Mouse (Mus musculus): ENCODE data around the gene Rere.
"Not testable (repeated sequence)": the region's sequence is repeated elsewhere in the genome, so short reads cannot be mapped to it uniquely, and the experiment has no call there.

Gene Rere

GRCm38 (mm10) chr4:150600503-150600902 lies 319.1 kb downstream of the Rere start:
- not testable (repeated sequence) for DNase-seq (ENCODE audit: low spot score in 2 of 2)

DNA sequence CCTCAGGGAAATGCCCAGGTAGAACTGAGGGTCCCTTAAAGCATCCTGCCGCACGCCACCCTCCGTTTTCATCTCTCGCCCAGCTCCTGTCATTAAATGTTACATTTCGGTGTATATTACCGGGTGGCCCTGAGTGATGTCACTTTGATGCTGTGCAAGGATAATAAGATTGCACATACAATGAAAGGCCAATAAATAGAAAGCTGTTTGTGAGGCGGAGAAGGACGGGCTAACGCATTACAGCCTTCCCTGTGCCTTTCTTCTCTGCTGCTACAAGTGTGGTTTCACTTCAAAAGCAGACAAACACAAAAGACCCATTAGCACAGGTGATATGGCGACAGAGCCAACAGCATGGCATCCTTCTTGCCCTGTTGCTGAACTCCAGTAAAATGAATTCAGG lies 320.0 kb downstream of the Rere start:
- DNase-seq (ENCODE audit: low spot score in 2 of 2) = no peak

DNA sequence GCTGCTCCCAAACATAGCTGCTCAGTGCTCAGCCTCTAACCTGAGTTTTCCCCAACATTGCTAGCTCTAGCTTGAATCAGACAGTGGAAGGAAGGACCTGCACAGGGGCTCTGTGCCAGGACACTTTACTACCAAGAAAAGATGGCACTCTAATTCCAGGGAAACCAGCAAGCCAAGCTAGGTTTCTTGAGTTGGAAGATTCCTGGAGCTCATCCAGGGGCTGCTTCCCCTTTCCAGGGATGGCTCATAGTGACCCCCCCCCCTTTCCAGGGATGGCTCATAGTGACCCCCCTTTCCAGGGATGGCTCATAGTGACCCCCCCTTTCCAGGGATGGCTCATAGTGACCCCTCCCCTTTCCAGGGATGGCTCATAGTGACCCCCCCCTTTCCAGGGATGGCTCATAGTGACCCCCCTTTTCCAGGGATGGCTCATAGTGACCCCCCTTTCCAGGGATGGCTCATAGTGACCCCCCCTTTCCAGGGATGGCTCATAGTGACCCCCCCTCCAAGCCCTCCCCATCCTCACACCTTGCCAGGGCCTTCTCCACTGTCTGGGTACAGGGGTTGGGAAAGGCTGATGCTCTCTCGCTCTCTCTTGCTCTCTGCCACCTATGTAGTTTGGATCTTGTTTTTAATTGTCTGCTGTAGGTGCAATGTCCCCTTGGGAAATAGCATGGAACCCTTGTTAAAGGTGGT lies 322.1 kb downstream of the Rere start:
- no peak for DNase-seq (ENCODE audit: low spot score in 2 of 2)

- DNase-seq (ENCODE audit: low spot score in 2 of 2) = peak in 1 of 2 experiments; percentile 36
These were observed 324.4 kb downstream of the Rere start for GRCm38 (mm10) chr4:150605804-150606203.

DNA sequence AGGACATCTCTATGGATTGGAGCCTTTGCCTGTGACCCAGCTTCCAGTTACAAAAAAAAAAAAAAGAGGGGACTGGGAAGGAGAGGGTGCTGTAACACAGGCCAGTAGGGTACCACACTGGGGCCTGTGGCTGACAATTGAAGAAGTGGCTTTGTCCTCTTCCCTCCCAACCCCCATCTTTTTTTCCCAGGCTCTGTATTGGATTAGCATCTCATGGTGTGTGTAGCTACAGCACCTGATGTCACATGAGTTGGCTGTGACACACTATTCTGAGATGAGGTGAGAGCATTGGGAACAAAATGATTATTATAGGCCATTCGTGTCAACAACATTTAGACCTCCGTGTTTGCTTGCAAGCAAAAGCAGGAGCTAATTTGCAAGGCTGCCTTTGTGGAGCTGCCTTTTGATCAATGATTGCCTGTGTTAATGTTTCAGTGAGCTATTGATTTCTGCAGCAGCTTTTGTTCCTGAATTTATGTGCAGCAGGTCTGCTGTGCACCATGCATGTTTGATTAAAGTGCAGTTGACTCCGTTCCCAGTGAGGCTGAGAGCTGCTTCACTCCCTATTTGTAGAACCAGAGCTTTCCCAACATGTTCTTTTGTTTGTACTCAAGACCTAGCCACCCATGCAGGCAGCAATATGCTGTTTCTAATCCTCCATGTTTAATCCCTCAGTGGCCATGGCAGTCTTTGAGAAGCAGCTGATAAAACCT lies 325.2 kb downstream of the Rere start:
- no peak for DNase-seq (ENCODE audit: low spot score in 2 of 2)

DNA sequence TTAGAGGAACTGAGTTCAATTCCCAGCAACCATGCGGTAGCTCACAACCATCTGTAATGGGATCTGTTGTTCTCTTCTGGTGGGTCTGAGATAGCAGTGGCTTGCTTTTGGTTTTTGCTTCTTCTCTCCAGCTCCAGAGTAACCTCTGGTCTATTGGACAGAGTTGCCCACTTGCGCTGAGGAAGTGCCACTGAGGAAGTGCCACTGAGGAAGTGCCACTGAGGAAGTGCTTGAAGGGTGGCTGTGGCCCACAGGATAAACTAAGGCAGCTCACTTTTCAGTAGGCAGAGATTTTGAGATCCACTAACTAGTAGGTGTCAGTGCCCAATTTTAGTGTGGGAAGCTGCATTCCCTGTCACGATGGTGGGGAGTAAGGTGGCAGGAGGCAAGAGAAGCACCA lies 327.2 kb downstream of the Rere start:
- DNase-seq (ENCODE audit: low spot score in 2 of 2) = peak in 1 of 2 experiments; percentile 32

DNA sequence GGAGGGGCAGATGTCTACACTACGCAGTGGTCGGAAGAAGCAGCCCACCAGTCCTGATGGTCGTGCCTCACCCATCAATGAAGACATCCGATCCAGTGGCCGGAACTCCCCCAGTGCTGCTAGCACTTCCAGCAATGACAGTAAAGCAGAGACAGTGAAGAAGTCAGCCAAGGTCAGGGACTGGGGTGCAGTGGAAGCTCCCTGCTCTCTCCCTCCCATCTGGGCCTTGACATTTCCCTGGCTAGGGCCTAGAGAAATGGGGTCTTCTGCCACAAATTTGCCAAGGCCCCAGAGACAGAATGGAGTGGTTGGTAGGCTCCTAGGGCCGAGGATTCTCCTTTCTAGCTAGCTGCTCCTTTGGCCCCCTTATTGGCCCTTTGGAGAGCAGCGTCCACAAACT lies 332.3 kb downstream of the Rere start:
- no peak for DNase-seq (ENCODE audit: low spot score in 2 of 2)

GRCm38 (mm10) chr4:150615251-150616028 lies 334.0 kb downstream of the Rere start:
- no peak for DNase-seq (ENCODE audit: low spot score in 2 of 2)

- no peak for DNase-seq (ENCODE audit: low spot score in 2 of 2)
These were observed 334.6 kb downstream of the Rere start for GRCm38 (mm10) chr4:150616029-150616420.

DNA sequence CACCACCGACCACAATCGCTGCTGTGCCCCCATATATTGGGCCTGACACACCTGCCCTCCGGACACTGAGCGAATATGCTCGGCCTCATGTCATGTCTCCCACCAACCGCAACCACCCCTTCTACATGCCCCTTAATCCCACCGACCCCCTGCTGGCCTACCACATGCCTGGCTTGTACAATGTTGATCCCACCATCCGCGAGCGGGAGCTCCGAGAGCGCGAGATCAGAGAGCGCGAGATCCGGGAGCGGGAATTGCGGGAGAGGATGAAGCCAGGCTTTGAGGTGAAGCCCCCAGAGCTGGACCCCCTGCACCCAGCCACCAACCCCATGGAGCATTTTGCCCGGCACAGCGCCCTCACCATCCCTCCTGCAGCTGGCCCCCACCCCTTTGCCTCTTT lies 335.4 kb downstream of the Rere start:
- DNase-seq (ENCODE audit: low spot score in 2 of 2) = no peak

GRCm38 (mm10) chr4:150619011-150619410 lies 337.6 kb downstream of the Rere start:
- no peak for DNase-seq (ENCODE audit: low spot score in 2 of 2)

- DNase-seq (ENCODE audit: low spot score in 2 of 2) = no peak
These were observed 341.2 kb downstream of the Rere start for GRCm38 (mm10) chr4:150622641-150623040.

GRCm38 (mm10) chr4:150624214-150624823 lies 342.9 kb downstream of the Rere start:
- no peak for DNase-seq (ENCODE audit: low spot score in 2 of 2)

- DNase-seq (ENCODE audit: low spot score in 2 of 2) = no peak
These were observed 343.5 kb downstream of the Rere start for GRCm38 (mm10) chr4:150624933-150625332.

DNA sequence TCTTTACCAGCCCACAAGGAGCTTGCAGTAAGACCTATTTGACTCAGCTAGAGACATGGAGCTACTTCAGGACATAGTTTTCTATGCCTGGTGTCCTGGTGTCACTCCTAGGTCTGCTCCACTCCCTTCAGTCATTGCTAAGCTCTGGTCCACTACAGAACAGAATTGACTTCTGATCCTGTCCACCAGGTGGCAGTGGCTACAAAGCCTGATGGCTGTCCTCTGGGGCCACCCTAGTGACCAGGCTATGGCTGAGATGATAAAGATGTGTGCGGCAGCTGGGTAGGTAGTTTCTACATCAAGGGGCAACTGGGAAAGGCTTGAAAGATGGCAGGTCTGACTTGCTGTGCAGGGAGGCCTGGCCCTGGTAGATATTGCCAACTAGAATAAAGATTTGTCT lies 344.0 kb downstream of the Rere start:
- DNase-seq (ENCODE audit: low spot score in 2 of 2) = peak; percentile 42 to 55

DNA sequence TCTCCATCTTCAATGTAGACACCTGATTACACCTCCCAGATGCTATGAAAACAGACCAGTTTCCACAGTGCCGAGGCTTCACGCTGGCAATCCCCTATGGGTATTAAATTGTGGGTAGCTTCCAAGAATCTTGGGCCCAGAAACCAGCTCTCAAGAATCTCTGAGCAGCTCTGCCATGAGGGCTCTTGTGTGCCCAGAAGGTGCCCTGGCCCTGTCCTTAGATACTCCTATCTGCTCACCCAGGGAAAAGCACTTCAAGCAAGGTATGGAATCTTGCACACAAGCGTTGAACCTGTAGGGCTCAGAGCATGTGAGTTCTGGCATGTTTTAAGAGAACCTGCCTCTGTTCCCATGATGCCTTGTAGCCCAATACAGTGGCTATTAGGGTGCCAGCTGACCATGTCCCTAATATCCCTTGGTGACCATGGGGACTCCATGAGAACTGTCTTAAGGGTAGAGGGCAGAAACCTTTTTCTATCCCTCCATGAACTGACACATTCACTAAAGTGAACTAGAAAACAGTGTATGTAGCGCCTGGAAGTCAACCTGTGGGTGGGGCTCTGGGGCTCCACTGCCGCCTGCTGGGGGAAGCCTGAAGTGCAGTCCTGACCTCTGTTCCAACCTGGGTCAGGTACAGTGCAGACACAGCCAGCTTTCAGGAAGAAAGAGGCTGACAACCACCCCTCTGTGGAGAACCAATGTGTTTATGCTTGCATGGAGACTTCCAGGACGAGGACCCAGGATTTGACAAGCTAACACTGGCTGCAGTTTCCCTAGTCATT lies 344.7 kb downstream of the Rere start:
- peak; percentile 62 for DNase-seq (ENCODE audit: low spot score in 2 of 2)

DNA sequence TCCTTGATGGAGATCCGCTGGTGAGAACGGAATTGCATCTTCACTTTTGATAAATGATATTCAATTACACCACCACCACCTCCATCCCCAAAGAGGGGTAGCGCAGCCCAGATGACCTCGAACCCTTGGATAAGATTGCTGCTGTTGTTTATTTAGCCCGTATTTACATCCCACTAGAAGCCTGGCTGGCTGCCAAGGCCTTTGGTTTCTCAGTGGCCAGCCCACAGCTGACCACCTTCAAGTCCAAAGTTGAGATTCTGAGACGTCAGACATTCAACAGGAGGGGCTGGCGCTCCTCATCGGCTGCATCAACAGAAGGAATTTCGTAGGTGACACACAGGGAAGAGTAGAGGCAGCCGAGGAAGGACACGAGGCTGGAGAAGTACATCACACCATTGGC lies 347.8 kb downstream of the Rere start:
- no peak for DNase-seq (ENCODE audit: low spot score in 2 of 2)

DNA sequence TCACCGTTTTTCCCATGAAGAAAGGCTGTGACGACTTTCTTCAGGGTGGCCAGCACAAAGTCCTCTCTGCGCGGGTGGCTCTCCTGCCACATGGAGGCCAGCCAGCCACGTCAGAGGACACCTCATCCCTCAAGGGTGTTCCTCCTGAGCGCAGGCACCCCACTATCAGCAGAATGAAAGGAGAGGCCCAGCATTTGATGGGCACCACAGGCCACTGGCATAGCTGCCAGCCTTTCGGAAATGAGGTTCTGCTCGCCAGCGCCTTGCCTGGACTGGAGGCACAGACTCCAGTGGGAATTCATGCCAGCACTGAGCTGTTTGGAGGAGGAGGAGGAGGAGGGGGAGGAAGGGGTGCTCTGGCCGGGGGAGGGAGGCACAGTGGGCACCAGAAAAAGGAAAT lies 354.1 kb downstream of the Rere start:
- DNase-seq (ENCODE audit: low spot score in 2 of 2) = no peak

- no peak for DNase-seq (ENCODE audit: low spot score in 2 of 2)
These were observed 355.2 kb downstream of the Rere start for GRCm38 (mm10) chr4:150636635-150637034.

GRCm38 (mm10) chr4:150644299-150644698 lies 362.9 kb downstream of the Rere start:
- no peak for DNase-seq (ENCODE audit: low spot score in 2 of 2)

GRCm38 (mm10) chr4:150649327-150649726 lies 367.9 kb downstream of the Rere start:
- peak in 1 of 2 experiments; percentile 35 for DNase-seq (ENCODE audit: low spot score in 2 of 2)
